Mouse (Mus musculus) stomach, embryonic 14.5 days (tissue): ENCODE results near the gene Arf5. TPM values are rescaled to one million over a fixed set of nuclear protein-coding genes. Genes with fewer than 3 reads are reported as not detected.

ENCODE experiments used
- ATAC-seq: fragments of 200-750 bp; cut with Nextera tagmentation; 2 replicates; pipeline ENCODE4 v1.8.0; 2017; ENCODE audit warnings: low read depth, moderate TSS enrichment; ENCODE audit not compliant: insufficient number of reproducible peaks, insufficient read depth, low FRiP score
- H3K27ac ChIP-seq: fragments of 300-500 bp; sonication (generic); 2 replicates; pipeline ENCODE4 v1.5.1; 2014; ENCODE audit warnings: mild to moderate bottlenecking, low read length, moderate library complexity, mixed read lengths
- H3K27me3 ChIP-seq: fragments of 300-500 bp; sonication (generic); 2 replicates; pipeline ENCODE4 v1.6.1; 2014; ENCODE audit warnings: low read length, control low read depth, mixed read lengths; ENCODE audit not compliant: control insufficient read depth, insufficient read depth
- H3K36me3 ChIP-seq: fragments of 300-500 bp; sonication (generic); 2 replicates; pipeline ENCODE4 v1.6.1; 2014; ENCODE audit warnings: mild to moderate bottlenecking, control low read depth, low read length, moderate library complexity, mixed read lengths; ENCODE audit not compliant: control insufficient read depth, insufficient read depth
- H3K4me1 ChIP-seq: fragments of 300-500 bp; sonication (generic); 2 replicates; pipeline ENCODE4 v1.6.1; 2014; ENCODE audit warnings: low read length, control low read depth, mixed read lengths; ENCODE audit not compliant: control insufficient read depth, insufficient read depth
- H3K4me2 ChIP-seq: fragments of 300-500 bp; sonication (generic); replicated peaks from 2 replicates; pipeline ENCODE4 v1.6.1; 2014; ENCODE audit warnings: low read depth, low read length, control low read depth
- H3K4me3 ChIP-seq: fragments of 300-500 bp; sonication (generic); 2 replicates; pipeline ENCODE4 v1.5.1; 2014; ENCODE audit warnings: low read depth, low read length, control low read depth
- H3K9ac ChIP-seq: fragments of 300-500 bp; sonication (generic); replicated peaks from 2 replicates; pipeline ENCODE4 v1.6.1; 2014; ENCODE audit warnings: low read depth, mild to moderate bottlenecking, control low read depth, low read length, moderate library complexity, mixed read lengths
- H3K9me3 ChIP-seq: fragments of 300-500 bp; sonication (generic); 2 replicates; pipeline ENCODE4 v1.6.1; 2016; ENCODE audit warnings: low read depth, low read length, control low read depth; ENCODE audit not compliant: control insufficient read depth
- WGBS: fragments of 180-500 bp; shearing (Covaris S2); extraction: QIAGEN DNeasy Blood & Tissue Kit; methylation state at CpG from one replicate; pipeline ENCODE4 v1.1.7; 2014; 5-methylcytosine and 5-hydroxymethylcytosine counted together
- polyA plus RNA-seq: library from polyadenylated mRNA; unstranded; fragments of >200 nt; fragmentation: Nextera tagmentation; extraction: Ambion mirVana; gene quantifications from 2 replicates; pipeline ENCODE4 v1.2.1, GENCODE M21; 2014

Gene Arf5
- polyA plus RNA-seq, 1 experiment from 2014 or later, result 302 TPM

GRCm38 (mm10) chr6:28399791-28400190 lies 23.6 kb upstream of the Arf5 start:
- H3K9ac ChIP-seq, result no peak overlapping the region
- H3K36me3 ChIP-seq, result no peaks in the 10 kb centered on the region
- no peaks in the 10 kb centered on the region for H3K27me3 ChIP-seq
- H3K9me3 ChIP-seq, result peaks cover 3% of the 10 kb centered on the region; the same call in 1 of the 2 replicates
- H3K4me1 ChIP-seq, result no peaks in the 10 kb centered on the region
- H3K27ac ChIP-seq, result no peak overlapping the region
- ATAC-seq, result no peak
- WGBS, result 87% methylated on average over 4 of the region's 4 CpGs
- no peak overlapping the region for H3K4me3 ChIP-seq
- H3K4me2 ChIP-seq, result no peak overlapping the region

DNA sequence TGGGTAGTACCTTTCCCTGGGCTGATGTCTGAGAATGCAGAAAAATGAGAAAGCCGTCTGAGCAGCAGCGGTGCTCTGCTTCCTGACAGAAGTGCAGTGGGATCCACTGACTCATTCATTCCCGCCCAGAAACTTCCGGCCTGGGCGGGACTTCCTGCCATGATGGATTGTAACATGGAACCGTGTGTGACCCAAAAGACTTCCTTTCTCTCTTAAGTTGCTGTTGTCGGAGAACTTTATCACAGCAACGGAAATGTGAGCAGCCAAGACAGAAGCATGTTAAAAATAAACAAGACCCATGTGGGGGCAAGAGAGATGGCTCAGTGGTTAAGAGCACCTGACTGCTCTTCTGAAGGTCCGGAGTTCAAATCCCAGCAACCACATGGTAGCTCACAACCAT lies 13.3 kb upstream of the Arf5 start:
- Histone ChIP-seq H3K9ac (no peak overlapping the region), H3K4me1 (no peaks in the 10 kb centered on the region), H3K27ac (no peak overlapping the region), H3K4me3 (no peak overlapping the region), H3K27me3 (no peaks in the 10 kb centered on the region), H3K4me2 (no peak overlapping the region), H3K36me3 (no peaks in the 10 kb centered on the region), H3K9me3 (no peaks in the 10 kb centered on the region)
- WGBS, result 72% methylated on average over 9 of the region's 9 CpGs
- no peak for ATAC-seq

- 76% methylated on average over 2 of the region's 2 CpGs for WGBS
- no peak overlapping the region for H3K4me2 ChIP-seq
- H3K4me3 ChIP-seq, result no peak overlapping the region
- H3K4me1 ChIP-seq, result no peaks in the 10 kb centered on the region
- no peak overlapping the region for H3K9ac ChIP-seq
- H3K36me3 ChIP-seq, result peaks cover 10% of the 10 kb centered on the region; the same call in 1 of the 2 replicates
- H3K9me3 ChIP-seq, result no peaks in the 10 kb centered on the region
- no peak overlapping the region for H3K27ac ChIP-seq
- H3K27me3 ChIP-seq, result no peaks in the 10 kb centered on the region
- no peak for ATAC-seq
These were observed 12.1 kb upstream of the Arf5 start for GRCm38 (mm10) chr6:28411236-28411635.

DNA sequence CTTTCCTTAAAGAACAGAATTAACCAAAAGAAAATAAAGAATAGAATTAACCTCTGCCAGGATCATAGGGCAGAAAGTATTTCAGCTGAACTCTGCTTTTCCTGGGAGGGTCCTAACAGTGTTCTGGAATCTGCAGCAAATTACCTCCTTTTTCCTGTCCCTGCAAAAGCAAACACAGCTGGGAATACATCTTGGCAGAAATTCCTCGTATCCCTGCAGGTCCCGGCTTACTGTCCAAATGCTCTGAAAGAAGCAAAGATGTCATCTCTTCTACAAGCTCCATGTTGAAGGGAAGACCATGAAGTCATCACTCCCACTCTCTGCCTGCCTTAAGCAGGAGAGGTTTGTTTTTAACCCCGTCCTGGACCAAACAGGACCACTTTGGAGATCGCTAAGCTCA lies 6.4 kb upstream of the Arf5 start:
- 72% methylated on average over 4 of the region's 4 CpGs for WGBS

GRCm38 (mm10) chr6:28418449-28418848 lies 4.9 kb upstream of the Arf5 start:
- WGBS, result 89% methylated on average over 14 of the region's 14 CpGs
- Histone ChIP-seq H3K27ac (no peak overlapping the region), H3K4me1 (peaks cover 18% of the 10 kb centered on the region), H3K9me3 (no peaks in the 10 kb centered on the region), H3K27me3 (no peaks in the 10 kb centered on the region), H3K36me3 (peaks cover 22% of the 10 kb centered on the region), H3K9ac (no peak overlapping the region), H3K4me2 (no peak overlapping the region), H3K4me3 (no peak overlapping the region)
- no peak for ATAC-seq

More for the DNA sequence above, 6.4 kb upstream of the Arf5 start:
- H3K9me3 ChIP-seq, result no peaks in the 10 kb centered on the region
- H3K4me2 ChIP-seq, result no peak overlapping the region
- peaks cover 15% of the 10 kb centered on the region for H3K4me1 ChIP-seq
- H3K27me3 ChIP-seq, result no peaks in the 10 kb centered on the region
- no peak overlapping the region for H3K9ac ChIP-seq
- no peak for ATAC-seq
- H3K4me3 ChIP-seq, result no peak overlapping the region
- H3K27ac ChIP-seq, result no peak overlapping the region
- H3K36me3 ChIP-seq, result peaks cover 22% of the 10 kb centered on the region

DNA sequence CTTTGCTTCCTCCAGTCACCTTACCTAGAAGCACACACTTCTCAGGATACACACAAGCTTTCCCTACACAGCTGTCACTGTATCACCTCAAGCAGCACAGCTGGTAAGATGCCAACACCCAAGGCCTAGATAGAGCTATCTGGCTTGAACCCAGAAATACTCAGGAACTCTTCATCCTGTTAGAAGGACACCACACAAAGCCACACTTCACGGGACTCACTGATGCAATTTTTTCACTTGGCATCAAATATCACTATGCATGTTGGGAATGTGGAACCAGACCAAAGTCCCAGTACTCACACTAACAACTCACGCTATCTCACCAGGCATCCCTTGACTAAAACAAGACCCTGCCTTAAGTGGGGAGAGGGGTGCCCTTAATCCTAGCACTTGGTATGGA lies 3.7 kb upstream of the Arf5 start:
- WGBS, result 77% methylated on average over 2 of the region's 2 CpGs
- no peak for ATAC-seq
- Histone ChIP-seq H3K36me3 (peaks cover 22% of the 10 kb centered on the region), H3K4me1 (peaks cover 24% of the 10 kb centered on the region), H3K9me3 (no peaks in the 10 kb centered on the region), H3K9ac (no peak overlapping the region), H3K4me2 (peak overlapping the region; percentile 84; the same call in 1 of the 2 replicates), H3K27ac (no peak overlapping the region), H3K4me3 (no peak overlapping the region), H3K27me3 (no peaks in the 10 kb centered on the region)

DNA sequence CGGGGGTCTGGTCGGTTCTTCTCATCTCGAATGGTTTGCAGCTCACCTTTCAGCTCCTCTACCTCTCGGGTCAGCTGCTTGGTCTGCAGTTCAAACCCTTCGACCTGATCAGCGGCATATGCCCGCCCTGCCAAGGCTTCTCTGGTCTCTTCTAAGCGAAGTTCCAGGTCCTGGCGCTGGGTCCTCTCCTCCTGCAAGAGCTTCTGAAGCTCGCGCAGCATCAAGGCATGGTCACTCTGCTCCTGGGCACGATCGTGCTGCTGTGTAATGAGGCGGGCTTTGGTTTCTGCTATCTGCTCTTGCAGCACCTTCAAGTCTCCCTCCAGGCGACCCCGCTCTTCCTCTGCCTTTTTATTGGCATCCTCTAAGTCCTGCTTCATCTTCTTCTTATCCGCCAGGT lies 3.0 kb upstream of the Arf5 start:
- Histone ChIP-seq H3K4me3 (peak overlapping the region; percentile 81), H3K27ac (no peak overlapping the region), H3K27me3 (no peaks in the 10 kb centered on the region), H3K4me2 (peak overlapping the region; percentile 84), H3K36me3 (peaks cover 22% of the 10 kb centered on the region), H3K4me1 (peaks cover 26% of the 10 kb centered on the region), H3K9me3 (no peaks in the 10 kb centered on the region), H3K9ac (peak overlapping the region; percentile 63; the same call in 1 of the 2 replicates)
- no peak for ATAC-seq
- 71% methylated on average over 17 of the region's 17 CpGs for WGBS

DNA sequence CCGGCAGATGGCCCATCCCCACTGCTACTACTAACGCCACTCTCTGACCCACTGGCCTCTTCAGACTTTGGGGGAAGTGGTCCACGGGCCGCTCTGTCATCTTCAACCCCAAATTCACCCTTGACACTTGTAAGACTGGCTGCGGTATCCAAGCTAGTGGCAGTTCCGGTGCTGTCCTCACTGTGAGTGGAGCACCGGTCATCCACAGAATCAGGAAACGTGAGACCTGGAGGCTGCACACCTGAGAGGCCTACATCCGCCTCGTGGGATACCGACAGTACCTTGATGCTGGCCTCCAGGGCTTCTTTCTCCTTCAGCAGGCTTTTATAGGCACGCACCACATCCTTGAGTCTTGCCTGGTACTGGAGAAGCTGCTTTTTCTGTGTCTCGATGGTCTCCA lies 2.5 kb upstream of the Arf5 start:
- peak overlapping the region; percentile 63 for H3K9ac ChIP-seq
- peak overlapping the region; percentile 84 for H3K4me2 ChIP-seq
- H3K36me3 ChIP-seq, result peaks cover 19% of the 10 kb centered on the region
- H3K27me3 ChIP-seq, result no peaks in the 10 kb centered on the region
- peak overlapping the region; percentile 61; the same call in 1 of the 2 replicates for H3K27ac ChIP-seq
- H3K4me3 ChIP-seq, result peak overlapping the region; percentile 81
- ATAC-seq, result no peak
- 22% methylated on average over 13 of the region's 13 CpGs for WGBS
- H3K9me3 ChIP-seq, result no peaks in the 10 kb centered on the region
- H3K4me1 ChIP-seq, result peaks cover 26% of the 10 kb centered on the region

- WGBS, result under 1% methylated on average over 27 of the region's 27 CpGs
- ATAC-seq, result peak; percentile 91
- Histone ChIP-seq H3K4me3 (peak overlapping the region; percentile 81), H3K27me3 (no peaks in the 10 kb centered on the region), H3K4me1 (peaks cover 26% of the 10 kb centered on the region), H3K9me3 (no peaks in the 10 kb centered on the region), H3K4me2 (peak overlapping the region; percentile 84), H3K27ac (peak overlapping the region; percentile 61; the same call in 1 of the 2 replicates), H3K36me3 (peaks cover 21% of the 10 kb centered on the region), H3K9ac (peak overlapping the region; percentile 63)
These were observed 1.8 kb upstream of the Arf5 start for GRCm38 (mm10) chr6:28421469-28422000.
